Mouse (Mus musculus) inflammation-experienced regulatory T-cells (primary cell): ENCODE data around the gene Glrp1. TPM values are rescaled to one million over a fixed set of nuclear protein-coding genes. Genes with fewer than 3 reads are reported as not detected.

ENCODE experiments used
- polyA plus RNA-seq, 2 experiments: library from polyadenylated mRNA; unstranded; fragments of 100-300 nt; shearing (Covaris generic); gene quantifications; one replicate each; pipeline ENCODE4 v1.2.1; 2017

The Glrp1 gene
- polyA plus RNA-seq, result under 1 TPM; 0.08 to 0.28 TPM

DNA sequence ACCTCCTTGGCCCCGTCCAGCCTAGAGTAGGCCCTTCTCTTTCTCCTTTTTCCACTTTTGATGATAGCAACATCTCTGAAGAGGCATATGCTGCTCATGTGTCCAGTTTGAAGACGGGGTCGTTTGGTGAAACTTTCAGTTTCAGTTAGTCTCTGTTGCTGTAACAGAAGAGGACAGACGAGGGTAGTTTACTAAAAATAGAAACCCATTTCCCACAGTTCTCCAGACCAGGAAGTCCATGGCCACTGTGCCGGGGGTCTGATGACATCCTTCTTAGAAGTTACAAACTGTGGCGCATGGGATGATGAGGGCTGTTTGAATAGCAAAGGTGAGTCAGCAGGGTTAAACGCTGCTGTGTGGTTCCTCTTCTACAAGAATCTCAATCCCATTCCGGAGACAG lies at the start of gene Glrp1:
Gene Glrp1 (minus strand): TSS at position 278 of the 400 bp plus-strand sequence.

Other genes starting within 250 kb of the Glrp1 start
- gene Hjurp, start 232.4 kb downstream of the Glrp1 start, polyA plus RNA-seq, result 100 to 1,000 TPM in 1 of 2 experiments, 10 to 100 TPM in 1; 79.0 to 117 TPM
- gene Trpm8, start 232.4 kb downstream of the Glrp1 start, polyA plus RNA-seq, result under 1 TPM; 0.23 to 0.70 TPM
- 1 to 10 TPM in 1 of 2 experiments, not detected in 1; 1.1 TPM for gene Spp2, start 103.1 kb downstream of the Glrp1 start, polyA plus RNA-seq
- 10 to 100 TPM; 12.6 to 31.7 TPM for gene Arl4c, start 192.2 kb upstream of the Glrp1 start, polyA plus RNA-seq